Mouse (Mus musculus) MEL (cell line): ENCODE data around the gene Tfrc. TPM values are rescaled to one million over a fixed set of nuclear protein-coding genes. Genes with fewer than 3 reads are reported as not detected.

Experiments used
- DNase-seq: peaks from one replicate; pipeline ENCODE4 v3.0.0; 2011; ENCODE audit warnings: low read depth, low spot score
- H3K27ac ChIP-seq: 2 replicates; pipeline ENCODE4 v1.5.1; 2012; ENCODE audit warnings: low read depth, mild to moderate bottlenecking, control low read depth, low read length, moderate library complexity; ENCODE audit not compliant: control insufficient read depth
- H3K27me3 ChIP-seq, 2 experiments: fragments of 150-350 bp in 1 of 2; sonication (generic) in 1 of 2; 2 replicates each; pipeline ENCODE4 v1.6.1; 2012; ENCODE audit warnings: low read length in 2 of 2, mild to moderate bottlenecking in 2 of 2, improper control_type of control experiment in 1 of 2, moderate library complexity in 1 of 2; ENCODE audit not compliant: insufficient read depth in 2 of 2, control insufficient read depth in 1 of 2
- H3K36me3 ChIP-seq, 2 experiments: 2 replicates each; pipeline ENCODE4 v1.6.1; 2012 to 2014; ENCODE audit warnings: low read length in 2 of 2, improper control_type of control experiment in 1 of 2, inconsistent platforms in 1 of 2, mild to moderate bottlenecking in 1 of 2; ENCODE audit not compliant: insufficient read depth in 2 of 2, control insufficient read depth in 1 of 2
- H3K4me1 ChIP-seq, 2 experiments: fragments of 150-350 bp in 1 of 2; sonication (generic) in 1 of 2; 2 replicates each; pipeline ENCODE4 v1.6.1; 2012; ENCODE audit warnings: low read length in 2 of 2, improper control_type of control experiment in 1 of 2, mild to moderate bottlenecking in 1 of 2; ENCODE audit not compliant: insufficient read depth in 2 of 2, control insufficient read depth in 1 of 2
- H3K4me3 ChIP-seq, 2 experiments: fragments of 150-350 bp in 1 of 2; sonication (generic) in 1 of 2; 2 replicates each; pipeline ENCODE4 v1.5.1; 2012; ENCODE audit warnings: low read depth in 2 of 2, low read length in 2 of 2, mild to moderate bottlenecking in 2 of 2, moderate library complexity in 2 of 2, control low read depth in 1 of 2, improper control_type of control experiment in 1 of 2; ENCODE audit not compliant: control insufficient read depth in 1 of 2, insufficient read depth in 1 of 2
- H3K79me2 ChIP-seq: 2 replicates; pipeline ENCODE4 v1.6.1; 2012; ENCODE audit warnings: mild to moderate bottlenecking, low read length, moderate library complexity; ENCODE audit not compliant: control insufficient read depth, poor library complexity, insufficient read depth
- H3K9ac ChIP-seq: 2 replicates; pipeline ENCODE4 v1.6.1; 2012; ENCODE audit warnings: low read depth, mild to moderate bottlenecking, control low read depth, low read length, moderate library complexity; ENCODE audit not compliant: control insufficient read depth, poor library complexity, severe bottlenecking
- H3K9me3 ChIP-seq: fragments of 150-350 bp; sonication (generic); replicated peaks from 2 replicates; pipeline ENCODE4 v1.6.1; 2012; ENCODE audit warnings: mild to moderate bottlenecking, low read length, improper control_type of control experiment, moderate library complexity; ENCODE audit not compliant: insufficient read depth
- BHLHE40 ChIP-seq: IDR thresholded peaks from 2 replicates; pipeline ENCODE4 v1.6.1; 2012; ENCODE audit warnings: low read depth, mild to moderate bottlenecking, inconsistent platforms, low read length, improper control_type of control experiment, borderline replicate concordance
- CHD2 ChIP-seq: IDR thresholded peaks from 2 replicates; pipeline ENCODE4 v1.6.1; 2011; ENCODE audit warnings: low read length, improper control_type of control experiment
- CTCF ChIP-seq, 3 experiments: IDR thresholded peaks in 2 of 3; conservative IDR thresholded peaks in 1 of 3; 2 replicates each; pipeline ENCODE4 v1.5.1; 2011 to 2012; ENCODE audit warnings: low read length in 3 of 3, low read depth in 2 of 3, mild to moderate bottlenecking in 2 of 3, improper control_type of control experiment in 1 of 3, inconsistent platforms in 1 of 3, mixed read lengths in 1 of 3, moderate library complexity in 1 of 3; ENCODE audit not compliant: control insufficient read depth in 1 of 3, insufficient read depth in 1 of 3, poor library complexity in 1 of 3, severe bottlenecking in 1 of 3
- E2F4 ChIP-seq: IDR thresholded peaks from 2 replicates; pipeline ENCODE4 v1.6.1; 2011; ENCODE audit warnings: low read depth, low read length, improper control_type of control experiment, borderline replicate concordance
- ELF1 ChIP-seq: IDR thresholded peaks from 2 replicates; pipeline ENCODE4 v1.6.1; 2014; ENCODE audit warnings: low read depth, mild to moderate bottlenecking, inconsistent platforms, low read length, improper control_type of control experiment, moderate library complexity
- EP300 ChIP-seq, 2 experiments: IDR thresholded peaks; 2 replicates each; pipeline ENCODE4 v1.6.1; 2011; ENCODE audit warnings: improper control_type of control experiment in 2 of 2, low read length in 2 of 2, low read depth in 1 of 2, mild to moderate bottlenecking in 1 of 2
- ETS1 ChIP-seq: IDR thresholded peaks from 2 replicates; pipeline ENCODE4 v1.6.1; 2012; ENCODE audit warnings: low read depth, mild to moderate bottlenecking, inconsistent platforms, low read length, improper control_type of control experiment, moderate library complexity
- GABPA ChIP-seq: IDR thresholded peaks from 2 replicates; pipeline ENCODE4 v1.6.1; 2012; ENCODE audit warnings: low read depth, mild to moderate bottlenecking, inconsistent platforms, low read length, improper control_type of control experiment, moderate library complexity
- GATA1 ChIP-seq: IDR thresholded peaks from 2 replicates; pipeline ENCODE4 v1.6.1; 2011; ENCODE audit warnings: low read depth, low read length, improper control_type of control experiment
- JUND ChIP-seq: IDR thresholded peaks from 2 replicates; pipeline ENCODE4 v1.6.1; 2011; ENCODE audit warnings: low read depth, mild to moderate bottlenecking, improper control_type of control experiment, low read length
- KAT2A ChIP-seq: conservative IDR thresholded peaks from 2 replicates; pipeline ENCODE4 v1.6.1; 2012; ENCODE audit warnings: low read depth, low read length, improper control_type of control experiment, inconsistent platforms
- MAFK ChIP-seq: IDR thresholded peaks from 2 replicates; pipeline ENCODE4 v1.6.1; 2011; ENCODE audit warnings: low read depth, mild to moderate bottlenecking, low read length, improper control_type of control experiment, borderline replicate concordance
- MAX ChIP-seq: IDR thresholded peaks from 2 replicates; pipeline ENCODE4 v1.6.1; 2011; ENCODE audit warnings: low read length, improper control_type of control experiment
- MAZ ChIP-seq: IDR thresholded peaks from 2 replicates; pipeline ENCODE4 v1.6.1; 2012; ENCODE audit warnings: low read depth, mild to moderate bottlenecking, inconsistent platforms, low read length, improper control_type of control experiment
- MEF2A ChIP-seq: IDR thresholded peaks from 2 replicates; pipeline ENCODE4 v1.6.1; 2014; ENCODE audit warnings: low read depth, mild to moderate bottlenecking, inconsistent platforms, low read length, improper control_type of control experiment; ENCODE audit not compliant: poor library complexity, insufficient replicate concordance, severe bottlenecking; ENCODE audit errors: extremely low read depth
- MXI1 ChIP-seq: IDR thresholded peaks from 2 replicates; pipeline ENCODE4 v1.6.1; 2011; ENCODE audit warnings: mild to moderate bottlenecking, low read depth, low read length, improper control_type of control experiment
- MYC ChIP-seq: IDR thresholded peaks from 2 replicates; pipeline ENCODE4 v1.6.1; 2011; ENCODE audit warnings: low read depth, mild to moderate bottlenecking, low read length, improper control_type of control experiment, moderate library complexity
- NRF1 ChIP-seq: IDR thresholded peaks from 2 replicates; pipeline ENCODE4 v1.6.1; 2014; ENCODE audit warnings: low read depth, mild to moderate bottlenecking, inconsistent platforms, low read length, improper control_type of control experiment, moderate library complexity; ENCODE audit not compliant: poor library complexity, insufficient read depth, severe bottlenecking
- POLR2A ChIP-seq, 2 experiments: IDR thresholded peaks; 2 replicates each; pipeline ENCODE4 v1.6.1; 2011 to 2012; ENCODE audit warnings: low read length in 2 of 2, mild to moderate bottlenecking in 2 of 2, control low read depth in 1 of 2, improper control_type of control experiment in 1 of 2, low read depth in 1 of 2, moderate library complexity in 1 of 2; ENCODE audit not compliant: control insufficient read depth in 1 of 2, insufficient read depth in 1 of 2, poor library complexity in 1 of 2
- POLR2AphosphoS2 ChIP-seq: IDR thresholded peaks from 2 replicates; pipeline ENCODE4 v1.6.1; 2011; ENCODE audit warnings: low read length, improper control_type of control experiment
- POLR2AphosphoS5 ChIP-seq: IDR thresholded peaks from 2 replicates; pipeline ENCODE4 v1.6.1; 2012; ENCODE audit warnings: low read depth, borderline replicate concordance, mild to moderate bottlenecking, inconsistent platforms, low read length, moderate library complexity, mixed read lengths
- RAD21 ChIP-seq: IDR thresholded peaks from 2 replicates; pipeline ENCODE4 v1.6.1; 2011; ENCODE audit warnings: mild to moderate bottlenecking, low read depth, low read length, improper control_type of control experiment
- RCOR1 ChIP-seq: IDR thresholded peaks from 2 replicates; pipeline ENCODE4 v1.6.1; 2012; ENCODE audit warnings: low read depth, mild to moderate bottlenecking, inconsistent platforms, low read length, improper control_type of control experiment
- SIN3A ChIP-seq: IDR thresholded peaks from 2 replicates; pipeline ENCODE4 v1.6.1; 2012; ENCODE audit warnings: low read length, improper control_type of control experiment, inconsistent platforms
- SMC3 ChIP-seq: IDR thresholded peaks from 2 replicates; pipeline ENCODE4 v1.6.1; 2011; ENCODE audit warnings: low read depth, low read length, improper control_type of control experiment
- TAL1 ChIP-seq: IDR thresholded peaks from 2 replicates; pipeline ENCODE4 v1.6.1; 2012; ENCODE audit warnings: mild to moderate bottlenecking, inconsistent platforms, low read length, moderate library complexity, mixed read lengths
- TBP ChIP-seq: IDR thresholded peaks from 2 replicates; pipeline ENCODE4 v1.8.0; 2011; ENCODE audit warnings: low read depth, low read length, improper control_type of control experiment
- TCF12 ChIP-seq: IDR thresholded peaks from 2 replicates; pipeline ENCODE4 v1.6.1; 2014; ENCODE audit warnings: low read depth, mild to moderate bottlenecking, inconsistent platforms, low read length, improper control_type of control experiment, moderate library complexity
- UBTF ChIP-seq: IDR thresholded peaks from 2 replicates; pipeline ENCODE4 v1.6.1; 2012; ENCODE audit warnings: low read depth, mild to moderate bottlenecking, inconsistent platforms, low read length, improper control_type of control experiment, moderate library complexity, borderline replicate concordance; ENCODE audit not compliant: insufficient read depth
- USF1 ChIP-seq: IDR thresholded peaks from 2 replicates; pipeline ENCODE4 v1.6.1; 2014; ENCODE audit warnings: low read depth, mild to moderate bottlenecking, inconsistent platforms, low read length, improper control_type of control experiment, moderate library complexity
- USF2 ChIP-seq, 2 experiments: IDR thresholded peaks; 2 replicates each; pipeline ENCODE4 v1.6.1; 2011 to 2012; ENCODE audit warnings: improper control_type of control experiment in 2 of 2, low read length in 2 of 2, borderline replicate concordance in 1 of 2, inconsistent platforms in 1 of 2, low read depth in 1 of 2, mild to moderate bottlenecking in 1 of 2; ENCODE audit not compliant: insufficient read depth in 1 of 2
- ZC3H11A ChIP-seq: IDR thresholded peaks from 2 replicates; pipeline ENCODE4 v1.6.1; 2012; ENCODE audit warnings: low read depth, mild to moderate bottlenecking, inconsistent platforms, low read length, improper control_type of control experiment
- ZKSCAN1 ChIP-seq: IDR thresholded peaks from 2 replicates; pipeline ENCODE4 v1.6.1; 2012; ENCODE audit warnings: low read depth, mild to moderate bottlenecking, inconsistent platforms, low read length, improper control_type of control experiment, moderate library complexity
- ZMIZ1 ChIP-seq: IDR thresholded peaks from 2 replicates; pipeline ENCODE4 v1.6.1; 2012; ENCODE audit warnings: low read depth, mild to moderate bottlenecking, inconsistent platforms, low read length, improper control_type of control experiment, moderate library complexity
- ZNF384 ChIP-seq: IDR thresholded peaks from 2 replicates; pipeline ENCODE4 v1.6.1; 2012; ENCODE audit warnings: low read depth, mild to moderate bottlenecking, inconsistent platforms, low read length, improper control_type of control experiment
- polyA plus RNA-seq, 2 experiments: library from polyadenylated mRNA; stranded (reverse) in 1 of 2; unstranded in 1 of 2; fragments of >175 nt in 1 of 2; fragments of >200 nt in 1 of 2; gene quantifications; 2 replicates each; pipeline versions ENCODE4 v1.2.1 to v1.2.4; 2012; ENCODE audit warnings: low replicate concordance in 2 of 2, low read depth in 1 of 2; ENCODE audit not compliant: insufficient read length in 2 of 2, insufficient read depth in 1 of 2, missing spikeins in 1 of 2
- total RNA-seq: library from RNA; depleted of rRNA; stranded (reverse); fragments of 300-350 nt; gene quantifications from 2 replicates; pipeline ENCODE4 v1.2.3, GENCODE M21; 2012; rRNA removed

Tfrc gene
- 156 and 234 TPM in 2 replicates for total RNA-seq
- polyA plus RNA-seq, result 100 to 1,000 TPM in 1 of 2 experiments, 10 to 100 TPM in 1; 90.9 to 106 TPM

DNA sequence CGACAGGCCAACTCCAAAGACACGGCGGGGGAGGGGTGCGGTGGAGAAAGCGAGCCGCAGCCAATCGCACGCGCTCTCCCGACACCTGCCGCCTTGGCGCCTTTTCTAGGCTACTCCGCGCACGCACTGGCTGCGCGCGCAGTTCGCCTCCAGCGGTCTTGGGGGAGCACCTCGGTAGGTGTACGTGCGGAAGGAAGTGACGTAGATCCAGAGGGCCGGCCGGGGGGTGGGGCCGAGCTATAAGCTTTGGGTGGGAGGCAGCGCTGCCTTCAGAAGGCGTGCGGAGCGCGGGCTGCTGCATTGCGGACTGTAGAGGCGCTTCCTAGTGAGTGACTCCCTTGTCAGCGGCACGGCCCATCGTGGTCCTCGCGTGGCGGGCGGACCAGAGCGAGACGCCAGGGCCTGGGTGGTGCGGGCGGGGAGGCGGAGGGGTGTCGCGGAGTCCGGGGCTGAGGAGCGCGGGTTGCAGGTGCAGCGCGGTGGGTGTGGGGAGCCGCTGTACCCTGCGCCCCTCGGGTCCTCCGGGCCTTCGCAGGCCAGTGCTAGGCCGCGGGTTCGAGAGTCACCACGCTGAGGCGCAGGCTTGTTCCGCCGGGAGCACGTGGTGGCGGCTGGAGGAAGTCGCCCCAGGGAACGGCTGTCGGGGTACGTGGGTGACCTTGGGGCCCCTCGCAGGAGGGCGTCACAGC, at the start of gene Tfrc:
TSS of gene Tfrc (plus strand) at position 209 of the 689 bp plus-strand sequence.
- peak; percentile 100 for DNase-seq
- H3K9me3 ChIP-seq, result no peaks in the 10 kb centered on the region
- peaks cover 39% of the 10 kb centered on the region for H3K79me2 ChIP-seq
- peak within 1 kb of the TSS; percentile 92 for H3K9ac ChIP-seq
- H3K27me3 ChIP-seq, result no peaks in the 10 kb centered on the region
- peak within 1 kb of the TSS; percentile 83 to 84 for H3K4me3 ChIP-seq
- H3K36me3 ChIP-seq, result peaks cover 7 to 31% of the 10 kb centered on the region in 2 experiments; a peak in 3 of 4 replicates
- peaks cover 14 to 26% of the 10 kb centered on the region in 2 experiments for H3K4me1 ChIP-seq
- peak within 1 kb of the TSS; percentile 81 for H3K27ac ChIP-seq
- TF ChIP-seq ZKSCAN1 (no peak), UBTF (no peak), MXI1 (peak; percentile 95), BHLHE40 (no peak; the same call in 1 of the 2 replicates), GATA1 (no peak), ETS1 (peak; percentile 71), ZNF384 (no peak), RAD21 (no peak), EP300 (IDR thresholded peaks at IDR 0.05; ENCODE audit: low read depth in 1 of 2, low read length in 2 of 2) (peak in 1 of 2 experiments; percentile 48; a peak in 2 of 4 replicates), TCF12 (peak; percentile 80), CTCF (IDR thresholded peaks at IDR 0.05 in 2 of 3, conservative IDR thresholded peaks at IDR 0.05 in 1 of 3; ENCODE audit: control insufficient read depth in 1 of 3, insufficient read depth in 1 of 3, low read depth in 2 of 3, low read length in 3 of 3, poor library complexity in 1 of 3, severe bottlenecking in 1 of 3) (0 out of 6 replicates have a peak, but pooled peaks of 1 of the 3 experiments have one; percentile 5), CHD2 (no peak), MAZ (peak; percentile 89), ZC3H11A (no peak), E2F4 (peak; percentile 89; the same call in 1 of the 2 replicates), ELF1 (peak; percentile 65), MAFK (no peak), POLR2AphosphoS2 (peak; percentile 99), MAX (peak; percentile 92), ZMIZ1 (peak; percentile 99), USF1 (peak; percentile 69), TBP (peak; percentile 96), SMC3 (no peak; the same call in 1 of the 2 replicates), GABPA (no peak), MEF2A (no peak), MYC (peak; percentile 84), TAL1 (no peak), RCOR1 (peak; percentile 60), KAT2A (no peak; the same call in 1 of the 2 replicates), JUND (no peak), NRF1 (peak; percentile 87), USF2 (IDR thresholded peaks at IDR 0.05; ENCODE audit: borderline replicate concordance in 1 of 2, insufficient read depth in 1 of 2, low read depth in 1 of 2, low read length in 2 of 2) (no peak), POLR2A (IDR thresholded peaks at IDR 0.05; ENCODE audit: control insufficient read depth in 1 of 2, insufficient read depth in 1 of 2, low read depth in 1 of 2, low read length in 2 of 2, poor library complexity in 1 of 2) (peak; percentile 99 to 100), SIN3A (peak; percentile 73), POLR2AphosphoS5 (peak; percentile 97)
